Mouse (Mus musculus): ENCODE data around the gene Dab2ip.
A peak's percentile ranks its signal among the peaks of the same experiment; 100 is the strongest.

Dab2ip gene

GRCm38 (mm10) chr2:35558826-35559550, 922 bp downstream of the Dab2ip start:
- no peak for DNase-seq (ENCODE audit: low spot score in 2 of 2)

- DNase-seq (ENCODE audit: low spot score in 2 of 2) = no peak
Measured at GRCm38 (mm10) chr2:35559551-35559835, 1.4 kb downstream of the Dab2ip start.

GRCm38 (mm10) chr2:35563722-35564121, 5.7 kb downstream of the Dab2ip start:
- no peak for DNase-seq (ENCODE audit: low spot score in 2 of 2)

- DNase-seq (ENCODE audit: low spot score in 2 of 2) = no peak
Measured at GRCm38 (mm10) chr2:35565051-35565836, 7.2 kb downstream of the Dab2ip start.

GRCm38 (mm10) chr2:35566957-35567693, 9.1 kb downstream of the Dab2ip start:
- DNase-seq (ENCODE audit: low spot score in 2 of 2) = no peak

- DNase-seq (ENCODE audit: low spot score in 2 of 2) = no peak
Measured at GRCm38 (mm10) chr2:35567694-35568149, 9.7 kb downstream of the Dab2ip start.

- no peak for DNase-seq (ENCODE audit: low spot score in 2 of 2)
Measured at GRCm38 (mm10) chr2:35570743-35571142, 12.7 kb downstream of the Dab2ip start.

GRCm38 (mm10) chr2:35574643-35575042, 16.6 kb downstream of the Dab2ip start:
- no peak for DNase-seq (ENCODE audit: low spot score in 2 of 2)

GRCm38 (mm10) chr2:35576675-35577074, 18.6 kb downstream of the Dab2ip start:
- no peak for DNase-seq (ENCODE audit: low spot score in 2 of 2)

- DNase-seq (ENCODE audit: low spot score in 2 of 2) = no peak
Measured at GRCm38 (mm10) chr2:35580111-35580510, 22.0 kb downstream of the Dab2ip start.

- peak; percentile 70 for DNase-seq (ENCODE audit: low spot score in 2 of 2)
Measured at GRCm38 (mm10) chr2:35581501-35582340, 23.7 kb downstream of the Dab2ip start.

- peak; percentile 72 to 76 for DNase-seq (ENCODE audit: low spot score in 2 of 2)
Measured at GRCm38 (mm10) chr2:35582341-35582941, 24.4 kb downstream of the Dab2ip start.

GRCm38 (mm10) chr2:35583406-35583805, 25.3 kb downstream of the Dab2ip start:
- no peak for DNase-seq (ENCODE audit: low spot score in 2 of 2)

GRCm38 (mm10) chr2:35584011-35584410, 25.9 kb downstream of the Dab2ip start:
- no peak for DNase-seq (ENCODE audit: low spot score in 2 of 2)

- DNase-seq (ENCODE audit: low spot score in 2 of 2) = no peak
Measured at GRCm38 (mm10) chr2:35588368-35588767, 30.3 kb downstream of the Dab2ip start.

GRCm38 (mm10) chr2:35589385-35589784, 31.3 kb downstream of the Dab2ip start:
- no peak for DNase-seq (ENCODE audit: low spot score in 2 of 2)

- peak; percentile 54 to 59 for DNase-seq (ENCODE audit: low spot score in 2 of 2)
Measured at GRCm38 (mm10) chr2:35589800-35590199, 31.7 kb downstream of the Dab2ip start.

- no peak for DNase-seq (ENCODE audit: low spot score in 2 of 2)
Measured at GRCm38 (mm10) chr2:35591961-35592724, 34.1 kb downstream of the Dab2ip start.

- no peak for DNase-seq (ENCODE audit: low spot score in 2 of 2)
Measured at GRCm38 (mm10) chr2:35592725-35593392, 34.8 kb downstream of the Dab2ip start.

- no peak for DNase-seq (ENCODE audit: low spot score in 2 of 2)
Measured at GRCm38 (mm10) chr2:35593889-35594288, 35.8 kb downstream of the Dab2ip start.

Data from urinary bladder, postnatal 36 days (tissue).